Mouse (Mus musculus) kidney, postnatal 14 days (tissue): ENCODE measurements at regions not wholly inside any gene's neighbourhood (a gene's known extent, or its start where the extent isn't known, plus 50 kb on each side); places are given as distances from the start of the nearest gene placed in this dataset.

ENCODE experiments used
- DNase-seq: peaks from one replicate; pipeline ENCODE4 v3.0.0; 2022; ENCODE audit warnings: mixed read lengths

DNA sequence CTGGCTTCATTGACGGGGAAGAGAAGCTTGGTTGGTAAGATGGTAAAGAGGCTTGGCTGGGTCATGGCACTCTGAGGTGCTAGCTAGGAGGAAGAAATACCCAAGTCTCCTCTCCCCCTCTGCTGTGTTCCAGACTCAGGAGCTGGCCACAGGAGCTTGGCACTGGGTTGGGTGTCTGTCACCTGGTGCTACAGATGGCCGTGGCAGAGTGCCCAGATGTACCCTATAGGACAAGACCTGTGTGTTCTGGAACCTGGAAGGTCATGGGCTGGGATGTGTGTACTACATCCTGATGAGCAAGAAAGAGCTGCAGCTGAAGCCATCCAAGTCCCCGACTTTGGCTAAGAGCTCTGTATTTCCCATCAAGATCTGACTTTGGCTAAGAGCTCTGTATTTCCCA, 72.4 kb downstream of the Nupl2 start:
- DNase-seq = no peak

DNA sequence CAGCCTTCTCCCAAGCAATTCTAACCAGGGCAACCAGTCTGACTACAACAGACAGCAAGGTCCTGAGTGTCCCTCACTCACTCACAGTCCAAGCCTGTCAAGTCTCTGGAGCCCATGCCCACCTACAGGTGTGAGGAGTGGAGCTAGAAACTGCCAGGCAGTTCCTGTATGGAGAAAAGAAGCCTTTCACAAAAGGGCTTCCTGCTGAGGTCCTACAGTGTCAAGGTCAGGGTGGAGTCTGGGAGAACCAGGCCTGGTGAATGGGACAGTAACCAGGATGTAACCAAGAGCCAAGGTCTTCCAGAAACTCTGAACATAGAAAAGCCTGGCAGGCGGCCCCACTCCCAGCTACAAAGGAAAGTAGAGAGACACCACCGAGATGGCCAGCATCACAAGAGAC, 74.2 kb downstream of the Nupl2 start:
- DNase-seq = no peak

DNA sequence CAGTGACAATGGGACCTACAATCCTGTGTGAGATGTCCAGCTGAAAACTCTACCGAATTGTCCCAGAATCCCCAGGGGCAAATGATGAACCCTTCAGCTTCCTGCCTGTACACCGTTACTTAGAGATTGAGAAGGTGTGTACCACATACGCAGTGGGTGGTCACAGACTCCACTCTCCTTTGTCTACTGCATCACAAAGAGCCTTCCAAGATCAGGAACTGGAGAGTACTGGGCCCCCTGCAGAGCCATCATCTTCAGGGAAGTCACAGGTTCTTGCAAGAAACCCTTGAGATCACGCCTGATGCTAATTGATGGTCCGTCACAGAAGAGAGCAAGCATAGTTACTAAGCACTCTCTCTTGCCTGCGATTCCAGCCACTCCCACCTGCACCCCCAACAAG, 79.4 kb downstream of the Nupl2 start:
- DNase-seq = no peak

DNA sequence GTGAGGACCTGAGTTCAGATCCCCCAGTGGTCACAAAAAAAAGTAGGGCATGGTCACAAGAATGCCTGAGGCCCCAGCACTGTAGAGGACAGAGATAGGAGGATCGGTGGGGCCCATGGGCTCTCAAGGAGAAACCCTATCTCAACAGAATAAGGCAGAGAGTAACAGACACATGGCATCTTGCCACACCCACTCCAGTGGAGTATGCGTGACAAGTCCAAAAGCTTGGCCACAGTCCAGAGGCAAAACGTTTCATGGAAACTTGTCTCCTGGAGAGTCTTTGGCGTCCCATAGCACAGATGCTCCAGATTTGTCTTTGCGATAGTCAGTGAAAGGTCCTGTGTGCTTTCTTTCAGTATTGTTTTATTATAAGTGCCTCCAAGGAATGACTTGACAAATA, 90.7 kb downstream of the Nupl2 start:
- DNase-seq = no peak

DNA sequence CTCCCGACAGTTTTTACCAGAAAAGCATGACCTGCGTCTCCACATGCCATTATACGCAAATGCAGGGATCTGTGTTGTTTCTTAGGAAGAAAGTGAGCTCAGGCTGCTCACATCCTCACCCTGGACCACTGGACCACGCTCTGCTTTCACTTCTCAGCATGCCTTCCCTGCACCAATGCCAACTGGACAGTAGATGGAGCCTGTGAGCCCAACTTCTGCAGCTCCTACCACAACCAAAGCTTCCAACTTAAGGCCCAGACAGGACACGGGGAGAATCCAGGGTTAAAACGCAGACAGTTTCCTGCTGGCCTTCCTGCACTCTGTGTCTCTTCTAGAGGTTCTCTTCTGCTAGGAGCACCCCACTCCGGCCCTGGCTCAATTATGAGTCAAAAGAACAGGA, 90.3 kb downstream of the Kcnh2 start:
- DNase-seq = peak; percentile 75

GRCm38 (mm10) chr5:24262146-24262545, 89.3 kb downstream of the Kcnh2 start:
- no peak for DNase-seq

DNA sequence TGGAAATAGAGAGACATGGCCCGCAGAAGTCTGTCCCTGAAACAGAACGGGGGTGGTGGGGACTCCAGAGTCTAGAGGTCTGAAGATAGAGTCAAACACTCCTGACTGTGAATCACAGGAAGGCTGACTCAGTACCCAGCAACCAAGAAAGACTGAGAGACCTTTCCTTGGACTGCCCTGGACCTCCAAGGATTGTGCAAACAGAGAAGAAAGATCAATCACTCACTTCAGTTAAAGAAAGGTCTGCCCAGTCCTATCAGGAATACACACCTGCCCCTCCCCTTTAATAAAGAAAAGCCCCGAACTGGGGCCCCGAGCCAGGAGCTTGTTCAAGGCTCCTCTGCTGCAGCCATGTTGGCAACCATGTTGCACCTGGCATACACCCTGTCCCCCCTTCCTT, 87.3 kb downstream of the Kcnh2 start:
- no peak for DNase-seq

- no peak for DNase-seq
Observed at GRCm38 (mm10) chr5:24265431-24265830, 86.0 kb downstream of the Kcnh2 start.

DNA sequence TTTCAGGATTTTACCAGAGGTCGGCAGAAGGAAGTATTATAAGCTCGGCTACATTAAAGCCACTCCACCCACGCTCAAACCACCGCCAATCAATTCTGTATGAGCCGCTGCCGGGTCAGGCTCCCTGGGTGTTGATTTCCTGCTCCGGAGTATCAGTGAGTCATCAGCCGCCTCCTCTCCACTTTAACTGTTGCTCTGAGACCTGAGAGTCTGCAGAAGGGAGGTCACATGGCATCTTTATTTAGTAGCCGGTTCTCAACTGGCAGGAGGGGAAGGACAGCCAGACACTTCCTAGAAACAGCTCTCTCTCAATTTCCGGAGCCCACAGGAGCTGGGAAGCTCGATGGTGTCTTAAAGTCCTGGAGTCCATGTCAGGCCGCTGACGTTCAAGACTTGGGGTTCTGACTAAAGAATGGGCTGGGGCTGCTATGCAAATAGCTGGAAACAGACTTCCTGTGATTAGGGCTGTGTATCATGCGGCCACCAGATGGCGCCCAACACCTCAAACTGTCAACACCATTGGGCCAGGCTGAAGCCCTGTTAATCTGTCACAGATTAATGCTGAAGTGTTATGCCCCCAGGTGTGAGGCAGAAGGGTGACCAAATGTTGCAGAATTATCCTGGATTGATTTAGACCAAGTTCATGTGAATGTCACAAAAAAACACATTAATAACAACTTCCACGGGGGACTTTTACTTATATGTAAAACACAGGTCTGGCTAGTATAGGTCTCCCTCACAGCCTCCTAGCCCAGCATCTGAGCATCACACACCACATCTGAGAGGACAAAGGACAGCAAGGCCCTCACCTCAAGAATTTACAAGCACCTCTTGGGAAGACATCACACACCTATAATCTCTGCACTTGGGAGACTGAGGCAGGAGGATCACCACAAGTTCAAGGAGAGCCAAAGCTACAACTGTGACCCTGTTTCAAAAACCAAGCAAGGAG, 84.8 kb downstream of the Kcnh2 start:
- DNase-seq = peak; percentile 88
